Mouse (Mus musculus) cortical plate, adult 2 months (tissue): ENCODE results near the gene Fam210b.

Experiments used
- CTCF ChIP-seq: fragments of 200-500 bp; IDR thresholded peaks from 2 replicates; pipeline ENCODE4 v1.5.1; 2011; ENCODE audit warnings: mild to moderate bottlenecking, control low read depth, low read length; ENCODE audit not compliant: insufficient read depth; ENCODE audit errors: extremely low read depth
- POLR2A ChIP-seq: fragments of 200-500 bp; IDR thresholded peaks from 2 replicates; pipeline ENCODE4 v1.6.1; 2011; ENCODE audit warnings: mild to moderate bottlenecking, low read length, control low read depth; ENCODE audit not compliant: insufficient read depth; ENCODE audit errors: extremely low read depth

DNA sequence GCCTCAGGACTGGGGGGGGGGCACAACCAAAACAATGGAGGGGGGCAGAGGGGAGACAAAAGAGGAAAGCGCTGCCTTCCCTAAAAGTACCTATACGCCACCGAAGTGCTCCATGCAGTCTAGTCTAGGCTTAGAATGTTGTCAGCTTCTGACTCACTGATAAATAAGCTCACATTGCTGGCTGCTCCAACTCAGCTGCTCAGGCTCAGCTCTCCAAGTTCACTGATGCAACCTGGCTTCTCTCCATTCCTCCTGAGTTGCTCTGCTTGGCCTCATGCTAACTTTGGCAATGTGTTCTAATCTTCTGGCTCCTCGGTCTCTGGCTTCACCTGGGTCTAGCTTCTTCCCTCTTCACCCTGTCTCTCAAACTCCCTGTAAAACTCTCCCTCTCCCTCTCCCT lies 31.2 kb downstream of the Fam210b start:
- TF ChIP-seq POLR2A: no peak
- no peak for TF ChIP-seq CTCF
